Mouse (Mus musculus) liver, embryonic 11.5 days (tissue): Measurements from ENCODE around the gene Apobec1. TPM values are rescaled to one million over a fixed set of nuclear protein-coding genes. Genes with fewer than 3 reads are reported as not detected.
A peak's percentile ranks its signal among the peaks of the same experiment; 100 is the strongest.
"Not testable (repeated sequence)": the region's sequence is repeated elsewhere in the genome, so short reads cannot be mapped to it uniquely, and the experiment has no call there.

ENCODE experiments used
- ATAC-seq: fragments of 200-750 bp; cut with Nextera tagmentation; replicated peaks from 2 replicates; pipeline ENCODE4 v1.8.0; 2017; ENCODE audit warnings: moderate number of reproducible peaks, mild to moderate bottlenecking, moderate TSS enrichment, moderate library complexity; ENCODE audit not compliant: low FRiP score
- DNase-seq: peaks from one replicate; pipeline ENCODE4 v3.0.0-alpha.2; 2017; ENCODE audit warnings: low spot score
- H3K27ac ChIP-seq: fragments of 300-500 bp; sonication (generic); 2 replicates; pipeline ENCODE4 v1.5.1; 2014; ENCODE audit warnings: mild to moderate bottlenecking, low read depth, low read length, control low read depth
- H3K27me3 ChIP-seq: fragments of 300-500 bp; sonication (generic); replicated peaks from 2 replicates; pipeline ENCODE4 v1.6.1; 2014; ENCODE audit warnings: low read length, mixed read lengths; ENCODE audit not compliant: control insufficient read depth, insufficient read depth
- H3K36me3 ChIP-seq: fragments of 300-500 bp; sonication (generic); 2 replicates; pipeline ENCODE4 v1.6.1; 2014; ENCODE audit warnings: mild to moderate bottlenecking, low read length, moderate library complexity, mixed read lengths; ENCODE audit not compliant: control insufficient read depth, insufficient read depth
- H3K4me1 ChIP-seq: fragments of 300-500 bp; sonication (generic); replicated peaks from 2 replicates; pipeline ENCODE4 v1.6.1; 2014; ENCODE audit warnings: low read length, mixed read lengths; ENCODE audit not compliant: control insufficient read depth, insufficient read depth
- H3K4me2 ChIP-seq: fragments of 300-500 bp; sonication (generic); 2 replicates; pipeline ENCODE4 v1.6.1; 2014; ENCODE audit warnings: mild to moderate bottlenecking, control low read depth, moderate library complexity
- H3K4me3 ChIP-seq: fragments of 300-500 bp; sonication (generic); 2 replicates; pipeline ENCODE4 v1.5.1; 2014; ENCODE audit warnings: low read depth, low read length, control low read depth
- H3K9ac ChIP-seq: fragments of 300-500 bp; sonication (generic); 2 replicates; pipeline ENCODE4 v1.6.1; 2014; ENCODE audit warnings: low read depth, low read length, control low read depth
- H3K9me3 ChIP-seq: fragments of 300-500 bp; sonication (generic); 2 replicates; pipeline ENCODE4 v1.6.1; 2016; ENCODE audit warnings: low read length, inconsistent platforms, mixed read lengths; ENCODE audit not compliant: control insufficient read depth
- WGBS: fragments of 180-500 bp; shearing (Covaris S2); extraction: QIAGEN DNeasy Blood & Tissue Kit; methylation state at CpG from one replicate; pipeline ENCODE4 v1.1.7; 2014; 5-methylcytosine and 5-hydroxymethylcytosine counted together
- polyA plus RNA-seq: library from polyadenylated mRNA; unstranded; fragments of >200 nt; fragmentation: Nextera tagmentation; extraction: Ambion mirVana; gene quantifications from 2 replicates; pipeline ENCODE4 v1.2.1, GENCODE M21; 2014

The Apobec1 gene
- polyA plus RNA-seq, 1 experiment from 2014 or later = 3.7 TPM

DNA sequence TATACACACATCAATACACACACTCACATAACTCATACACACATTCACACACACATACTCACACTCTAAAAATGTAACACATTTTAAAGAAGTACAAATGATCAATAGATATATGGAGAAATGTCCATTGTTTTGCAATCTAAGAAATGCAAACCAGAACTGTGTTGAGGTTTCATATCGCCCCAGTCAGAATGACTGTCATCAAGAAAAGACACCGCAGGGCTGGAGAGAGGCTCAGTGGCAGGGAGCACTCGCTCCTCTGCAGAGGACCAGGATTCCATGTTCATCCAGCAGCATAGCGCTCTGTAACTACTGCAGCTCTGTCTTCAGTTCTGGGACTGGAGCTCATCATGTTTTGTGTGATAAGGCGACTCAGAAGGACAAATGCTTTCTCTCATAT is 58.7 kb downstream of the Apobec1 start:
- no peaks in the 10 kb centered on the region for H3K4me1 ChIP-seq
- no peak overlapping the region for H3K9ac ChIP-seq
- H3K36me3 ChIP-seq = no peaks in the 10 kb centered on the region
- H3K4me2 ChIP-seq = no peak overlapping the region
- no peaks in the 10 kb centered on the region for H3K27me3 ChIP-seq
- WGBS = 69% methylated on average over 5 of the region's 5 CpGs
- no peak for DNase-seq
- no peaks in the 10 kb centered on the region for H3K9me3 ChIP-seq
- H3K27ac ChIP-seq = no peak overlapping the region
- ATAC-seq = no peak
- no peak overlapping the region for H3K4me3 ChIP-seq

DNA sequence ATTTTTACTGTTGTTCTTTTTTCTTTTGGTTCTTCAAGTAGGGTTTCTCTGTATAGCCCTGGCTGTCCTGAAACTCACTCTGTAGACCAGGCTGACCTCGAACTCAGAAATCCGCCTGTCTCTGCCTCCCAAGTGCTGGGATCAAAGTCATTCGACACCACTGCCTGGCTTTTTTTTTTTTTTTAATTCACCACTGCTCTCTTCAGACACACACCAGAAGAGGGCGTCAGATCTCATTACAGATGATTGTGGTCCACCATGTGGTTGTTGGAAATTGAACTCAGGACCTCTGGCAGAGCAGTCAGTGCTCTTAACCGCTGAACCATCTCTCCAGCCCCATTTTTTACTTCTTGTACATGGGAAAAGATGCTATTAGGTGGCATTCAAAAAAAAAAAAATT is 59.8 kb downstream of the Apobec1 start:
- H3K36me3 ChIP-seq, ATAC-seq: not testable (repeated sequence)

DNA sequence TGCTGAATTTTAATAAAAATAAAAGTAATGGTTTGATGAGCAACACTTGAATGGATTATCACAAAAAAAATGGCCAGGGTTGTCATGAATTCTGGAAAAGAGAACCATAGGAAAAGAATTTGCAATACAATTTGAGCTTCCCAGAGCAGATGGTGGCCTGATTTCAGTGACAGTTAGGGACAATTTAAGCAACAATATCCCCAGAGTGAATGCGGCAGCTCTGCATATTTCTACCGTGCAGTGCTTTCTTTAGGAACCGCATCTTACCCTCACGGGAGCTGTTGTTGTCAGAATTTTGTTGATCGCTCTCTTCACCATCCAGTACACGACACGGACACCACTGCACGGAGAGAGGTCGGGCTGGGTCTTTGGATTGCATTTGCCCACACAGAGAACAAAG is 62.7 kb downstream of the Apobec1 start:
- H3K4me1 ChIP-seq = no peaks in the 10 kb centered on the region
- WGBS = 88% methylated on average over 9 of the region's 9 CpGs

More for the DNA sequence above, 59.8 kb downstream of the Apobec1 start:
- not testable (repeated sequence) for H3K4me3 ChIP-seq, H3K4me1 ChIP-seq, H3K27me3 ChIP-seq, H3K9me3 ChIP-seq, DNase-seq, H3K4me2 ChIP-seq, H3K27ac ChIP-seq, H3K9ac ChIP-seq
- WGBS = 65% methylated on average over 5 of the region's 5 CpGs

GRCm38 (mm10) chr6:122534032-122534431 is 68.2 kb downstream of the Apobec1 start:
- 57% methylated on average over 3 of the region's 3 CpGs for WGBS
- H3K9me3 ChIP-seq = no peaks in the 10 kb centered on the region
- 0 out of 2 replicates have a peak, but pooled peaks cover 2% of the 10 kb centered on the region for H3K4me1 ChIP-seq
- H3K27ac ChIP-seq = no peak overlapping the region
- no peak overlapping the region for H3K4me3 ChIP-seq
- no peaks in the 10 kb centered on the region for H3K36me3 ChIP-seq
- DNase-seq (no peak), ATAC-seq (no peak)
- no peak overlapping the region for H3K4me2 ChIP-seq
- no peak overlapping the region for H3K9ac ChIP-seq
- no peaks in the 10 kb centered on the region for H3K27me3 ChIP-seq

More for the DNA sequence above, 62.7 kb downstream of the Apobec1 start:
- H3K27me3 ChIP-seq = no peaks in the 10 kb centered on the region
- H3K9me3 ChIP-seq = no peaks in the 10 kb centered on the region
- ATAC-seq (no peak), DNase-seq (no peak)
- H3K9ac ChIP-seq = no peak overlapping the region
- no peak overlapping the region for H3K4me3 ChIP-seq
- H3K4me2 ChIP-seq = no peak overlapping the region
- no peaks in the 10 kb centered on the region for H3K36me3 ChIP-seq
- H3K27ac ChIP-seq = no peak overlapping the region

DNA sequence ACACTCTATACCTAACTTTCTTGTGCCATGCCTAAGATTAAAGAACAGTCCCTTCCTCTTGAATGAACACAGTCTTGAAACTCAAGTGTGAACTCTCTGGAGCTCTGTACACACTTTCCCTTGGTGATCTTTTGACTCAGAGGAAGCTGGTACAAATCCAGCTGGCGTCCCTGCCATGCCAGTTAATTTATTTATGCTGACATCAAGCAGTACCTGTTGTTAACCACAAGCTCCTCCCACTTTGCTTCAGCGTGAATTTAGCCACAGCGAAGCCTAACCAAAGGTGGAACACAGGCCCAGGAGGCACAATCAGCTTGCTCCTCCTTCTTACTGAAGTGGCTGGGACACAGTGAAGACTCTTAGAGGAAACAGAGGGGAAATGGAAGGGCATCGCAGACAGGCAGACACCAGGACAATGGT is 69.4 kb downstream of the Apobec1 start:
- ATAC-seq (no peak), DNase-seq (no peak)
- no peak overlapping the region for H3K9ac ChIP-seq
- H3K4me1 ChIP-seq = 0 out of 2 replicates have a peak, but pooled peaks cover 2% of the 10 kb centered on the region
- no peaks in the 10 kb centered on the region for H3K27me3 ChIP-seq
- no peak overlapping the region for H3K27ac ChIP-seq
- H3K36me3 ChIP-seq = no peaks in the 10 kb centered on the region
- H3K4me2 ChIP-seq = peak overlapping the region; percentile 18
- no peak overlapping the region for H3K4me3 ChIP-seq
- H3K9me3 ChIP-seq = no peaks in the 10 kb centered on the region
- 18% methylated on average over 4 of the region's 4 CpGs for WGBS

DNA sequence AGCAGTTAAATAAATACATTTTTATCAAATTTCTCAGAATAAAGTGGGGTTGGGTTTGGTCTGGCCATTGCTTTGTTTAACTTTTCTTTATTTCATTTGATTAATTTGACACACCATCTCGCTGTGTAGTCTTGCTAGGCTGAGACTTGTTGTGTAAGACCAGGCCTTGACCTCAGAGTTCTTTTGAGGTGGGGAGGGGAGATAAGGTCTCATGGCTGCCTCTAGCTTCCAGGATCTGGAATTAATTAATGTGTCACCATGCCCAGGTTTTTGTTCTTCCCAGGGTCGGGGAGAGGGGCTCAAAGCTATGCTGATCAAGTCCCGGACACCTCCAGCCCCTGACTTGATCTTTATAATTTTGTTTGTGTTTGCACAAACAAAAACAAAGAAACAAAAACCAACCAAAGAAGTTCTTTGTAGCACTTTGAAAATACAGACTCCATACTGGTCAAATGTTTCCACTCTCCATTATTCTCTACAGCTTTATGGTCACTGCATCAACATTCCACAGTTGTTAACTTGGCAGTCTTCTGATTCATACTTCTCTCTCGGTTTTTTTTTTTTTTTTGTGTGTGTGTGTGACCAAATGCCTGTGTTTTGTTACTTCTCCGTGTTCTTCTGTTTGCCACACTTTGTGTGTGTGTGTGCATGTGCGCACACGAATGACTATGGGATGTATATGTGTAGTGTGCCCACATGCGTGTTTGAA is 70.6 kb downstream of the Apobec1 start:
- 66% methylated on average over 8 of the region's 8 CpGs for WGBS
- Histone ChIP-seq H3K27me3 (no peaks in the 10 kb centered on the region), H3K4me3 (no peak overlapping the region), H3K4me1 (0 out of 2 replicates have a peak, but pooled peaks cover 2% of the 10 kb centered on the region), H3K9ac (no peak overlapping the region), H3K4me2 (no peak overlapping the region), H3K36me3 (no peaks in the 10 kb centered on the region), H3K27ac (no peak overlapping the region), H3K9me3 (no peaks in the 10 kb centered on the region)
- no peak for ATAC-seq
- DNase-seq = no peak

GRCm38 (mm10) chr6:122528136-122528535 is 74.1 kb downstream of the Apobec1 start:
- no peaks in the 10 kb centered on the region for H3K36me3 ChIP-seq
- no peak overlapping the region for H3K4me3 ChIP-seq
- H3K4me1 ChIP-seq = 0 out of 2 replicates have a peak, but pooled peaks cover 2% of the 10 kb centered on the region
- H3K27ac ChIP-seq = no peak overlapping the region
- no peaks in the 10 kb centered on the region for H3K9me3 ChIP-seq
- H3K4me2 ChIP-seq = no peak overlapping the region
- no peak for ATAC-seq
- no peaks in the 10 kb centered on the region for H3K27me3 ChIP-seq
- WGBS = 77% methylated on average over 11 of the region's 11 CpGs
- no peak overlapping the region for H3K9ac ChIP-seq
- no peak for DNase-seq
